ENCODE assay signal across 19 mouse cellular contexts in the genomic region with DNA sequence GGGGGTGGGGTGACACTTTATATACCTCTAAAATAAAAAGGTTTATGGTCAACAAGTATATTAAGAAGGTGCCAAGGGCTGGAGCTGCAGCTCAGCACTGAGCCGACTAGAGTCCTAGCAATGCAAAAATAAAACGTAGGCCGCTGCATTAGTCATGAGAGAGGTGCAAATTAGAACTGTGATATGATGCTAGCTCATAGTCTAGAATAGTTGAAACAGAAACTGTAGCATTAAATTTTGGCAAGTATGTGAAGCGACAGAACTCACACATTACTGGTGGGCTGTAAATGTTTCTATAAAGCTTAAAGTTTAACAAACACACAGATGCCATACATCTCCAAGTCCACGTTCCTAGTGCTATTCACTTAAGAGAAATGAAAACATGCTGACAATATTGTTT.
DNase-seq lines count a peak whose midpoint lies in the region; ATAC-seq and TF ChIP-seq lines count a peak whose summit lies in the region.
"Had no signal": no experiment of that assay in that cellular context is flagged by ENCODE, and none has a peak within 500 bp of the region (broad histone marks: within the 10 kb centered on the region; RNA-seq: fewer than 3 reads in every experiment).

No protein-coding gene starts in this region.

- no peak for TF ChIP-seq CTCF in forebrain, postnatal 0 days (IDR thresholded peaks at IDR 0.05; ENCODE audit: low read depth)

- no peak overlapping the region for H3K9ac ChIP-seq in forebrain, postnatal 0 days
- no peak overlapping the region for H3K9ac ChIP-seq in forebrain, embryonic 11.5 days (ENCODE audit: low read length)
- H3K9ac ChIP-seq: heart, embryonic 13.5 days; hindbrain, embryonic 15.5 days had no signal

- H3K27me3 ChIP-seq in forebrain, postnatal 0 days (ENCODE audit: insufficient read depth, low read length): no peaks in the 10 kb centered on the region
- no peaks in the 10 kb centered on the region for H3K27me3 ChIP-seq in forebrain, embryonic 11.5 days (ENCODE audit: control insufficient read depth, insufficient read depth, low read length)
- H3K27me3 ChIP-seq: CH12.LX; heart, embryonic 13.5 days; hindbrain, embryonic 15.5 days; Patski had no signal

- 72% methylated on average over 5 of the region's 5 CpGs for WGBS in forebrain, postnatal 0 days
- 92% methylated on average over 5 of the region's 5 CpGs for WGBS in forebrain, embryonic 11.5 days

- no peaks in the 10 kb centered on the region for H3K36me3 ChIP-seq in forebrain, postnatal 0 days (ENCODE audit: insufficient read depth)
- no peaks in the 10 kb centered on the region for H3K36me3 ChIP-seq in forebrain, embryonic 11.5 days (ENCODE audit: control insufficient read depth, insufficient read depth, low read length)
- H3K36me3 ChIP-seq: embryonic facial prominence, embryonic 10.5 days; hindbrain, embryonic 15.5 days had no signal

- H3K4me2 ChIP-seq in forebrain, postnatal 0 days (ENCODE audit: low read depth): no peak overlapping the region
- no peak overlapping the region for H3K4me2 ChIP-seq in forebrain, embryonic 11.5 days (ENCODE audit: low read depth, low read length, severe bottlenecking)
- H3K4me2 ChIP-seq: heart, embryonic 13.5 days; hindbrain, embryonic 15.5 days had no signal

- H3K4me3 ChIP-seq in forebrain, postnatal 0 days (ENCODE audit: low read depth, low read length): no peak overlapping the region
- no peak overlapping the region for H3K4me3 ChIP-seq in forebrain, embryonic 11.5 days (ENCODE audit: low read depth, low read length)
- H3K4me3 ChIP-seq: embryonic facial prominence, embryonic 10.5 days; heart, embryonic 13.5 days; hindbrain, embryonic 15.5 days had no signal

- no peak overlapping the region for H3K27ac ChIP-seq in forebrain, postnatal 0 days (ENCODE audit: low read depth, low read length)
- no peak overlapping the region for H3K27ac ChIP-seq in forebrain, embryonic 11.5 days (ENCODE audit: low read depth, low read length)
- H3K27ac ChIP-seq: embryonic facial prominence, embryonic 10.5 days; heart, embryonic 13.5 days; hindbrain, embryonic 15.5 days had no signal

- peak; percentile 23 for DNase-seq in forebrain, postnatal 0 days
- DNase-seq in forebrain, embryonic 11.5 days (ENCODE audit: low spot score): no peak
- DNase-seq in left cerebral cortex, adult 9 months (ENCODE audit: low spot score in 2 of 2): peak; percentile 23 to 44
- no peak for DNase-seq in left cerebral cortex, postnatal 4 days
- peak; percentile 39 to 59 for DNase-seq in right cerebral cortex, adult 2 months (ENCODE audit: low spot score in 2 of 2)
- no peak for DNase-seq in right cerebral cortex, postnatal 4 days
- DNase-seq in right cerebral cortex, postnatal 36 days (ENCODE audit: low spot score in 2 of 2): peak; percentile 8 to 53
- DNase-seq in cerebellum, adult 9-11 months: no peak
- DNase-seq: adrenal gland, postnatal 14 days; cerebellum, adult 18-20 months; cerebellum, postnatal 10 days; gastrocnemius, postnatal 36 days; heart, postnatal 36 days had no signal

- ATAC-seq in forebrain, postnatal 0 days: peak; percentile 47
- ATAC-seq in forebrain, embryonic 11.5 days (replicated peaks; ENCODE audit: low FRiP score): no peak
- ATAC-seq: activated CD4-positive, CD25-positive, alpha-beta regulatory T cell, adult 4 months; Patski had no signal

- intact Hi-C loops in left cerebral cortex, postnatal 4 days (cut with DNase I): no loop called here

- H3K9me3 ChIP-seq in forebrain, postnatal 0 days (ENCODE audit: low read length): no peaks in the 10 kb centered on the region
- H3K9me3 ChIP-seq in forebrain, embryonic 11.5 days (ENCODE audit: control insufficient read depth, low read length): no peaks in the 10 kb centered on the region
- H3K9me3 ChIP-seq: embryonic facial prominence, embryonic 10.5 days; heart, embryonic 13.5 days; hindbrain, embryonic 15.5 days had no signal

- H3K4me1 ChIP-seq in forebrain, postnatal 0 days (ENCODE audit: insufficient read depth): no peaks in the 10 kb centered on the region
- H3K4me1 ChIP-seq in forebrain, embryonic 11.5 days (replicated peaks; ENCODE audit: control insufficient read depth, insufficient read depth, low read length): no peaks in the 10 kb centered on the region
- H3K4me1 ChIP-seq: embryonic facial prominence, embryonic 10.5 days; hindbrain, embryonic 15.5 days had no signal

Comparison
In these comparisons a context has a peak if more than half of its experiments do, and no peak if none do; other contexts are left out.
1. DNase-seq: peak in forebrain, postnatal 0 days (single experiment), left cerebral cortex, adult 9 months (2 of 2), right cerebral cortex, adult 2 months (2 of 2) and right cerebral cortex, postnatal 36 days (2 of 2); none in forebrain, embryonic 11.5 days (single experiment), left cerebral cortex, postnatal 4 days (single experiment), right cerebral cortex, postnatal 4 days (single experiment) and cerebellum, adult 9-11 months (single experiment).